Mouse (Mus musculus) MEL-GATA-1-ER (cell line): ENCODE results near the gene Slc6a1.
"Not testable (repeated sequence)": the region's sequence is repeated elsewhere in the genome, so short reads cannot be mapped to it uniquely, and the experiment has no call there.

Experiments
- DNase-seq: peaks from one replicate; pipeline ENCODE4 v3.0.0-alpha.2; 2012; ENCODE audit warnings: low read depth; ENCODE audit errors: extremely low read depth

Gene Slc6a1

GRCm38 (mm10) chr6:114289106-114289505, 6.7 kb downstream of the Slc6a1 start:
- no peak for DNase-seq

GRCm38 (mm10) chr6:114290184-114290583, 7.7 kb downstream of the Slc6a1 start:
- DNase-seq = no peak

- no peak for DNase-seq
These were observed 8.5 kb downstream of the Slc6a1 start for GRCm38 (mm10) chr6:114290929-114291328.

- DNase-seq = no peak
These were observed 9.0 kb downstream of the Slc6a1 start for GRCm38 (mm10) chr6:114291396-114291795.

- DNase-seq = no peak
These were observed 11.1 kb downstream of the Slc6a1 start for GRCm38 (mm10) chr6:114293511-114293910.

GRCm38 (mm10) chr6:114295086-114295485, 12.7 kb downstream of the Slc6a1 start:
- no peak for DNase-seq

GRCm38 (mm10) chr6:114297260-114298002, 15.0 kb downstream of the Slc6a1 start:
- DNase-seq = no peak

- no peak for DNase-seq
These were observed 17.3 kb downstream of the Slc6a1 start for GRCm38 (mm10) chr6:114299699-114300098.

- DNase-seq = no peak
These were observed 18.3 kb downstream of the Slc6a1 start for GRCm38 (mm10) chr6:114300737-114301136.

- no peak for DNase-seq
These were observed 22.2 kb downstream of the Slc6a1 start for GRCm38 (mm10) chr6:114304668-114305067.

- no peak for DNase-seq
These were observed 38.1 kb downstream of the Slc6a1 start for GRCm38 (mm10) chr6:114320511-114320910.

- DNase-seq = no peak
These were observed 38.7 kb downstream of the Slc6a1 start for GRCm38 (mm10) chr6:114321146-114321545.

- no peak for DNase-seq
These were observed 40.5 kb downstream of the Slc6a1 start for GRCm38 (mm10) chr6:114322914-114323313.

- no peak for DNase-seq
These were observed 42.4 kb downstream of the Slc6a1 start for GRCm38 (mm10) chr6:114324808-114325207.

- DNase-seq = no peak
These were observed 47.4 kb downstream of the Slc6a1 start for GRCm38 (mm10) chr6:114329597-114330470.

- no peak for DNase-seq
These were observed 49.5 kb downstream of the Slc6a1 start for GRCm38 (mm10) chr6:114331926-114332325.

GRCm38 (mm10) chr6:114336128-114336943, 53.9 kb downstream of the Slc6a1 start:
- no peak for DNase-seq

GRCm38 (mm10) chr6:114336944-114337215, 54.4 kb downstream of the Slc6a1 start:
- DNase-seq = no peak

GRCm38 (mm10) chr6:114341381-114341780, 58.9 kb downstream of the Slc6a1 start:
- DNase-seq = not testable (repeated sequence)

GRCm38 (mm10) chr6:114343740-114344139, 61.3 kb downstream of the Slc6a1 start:
- no peak for DNase-seq

GRCm38 (mm10) chr6:114345156-114345555, 62.7 kb downstream of the Slc6a1 start:
- no peak for DNase-seq
